Mouse (Mus musculus) gonadal fat pad, adult 2 months (tissue): ENCODE data around the gene Obscn. TPM values are rescaled to one million over a fixed set of nuclear protein-coding genes. Genes with fewer than 3 reads are reported as not detected.

Experiments used
- polyA plus RNA-seq: library from polyadenylated mRNA; depleted of rRNA; stranded (reverse); fragments of >200 nt; gene quantifications from 2 replicates; pipeline ENCODE4 v1.2.3, GENCODE M21; 2012; rRNA removed

The Obscn gene
- polyA plus RNA-seq, 1 experiment: 0.70 TPM

Other genes with a start within 250 kb of the Obscn start
- gene Zfp39, start 232.2 kb downstream of the Obscn start, polyA plus RNA-seq: 1.2 and 1.9 TPM in 2 replicates
- 0.03 TPM in 1 of 2 replicates, not detected in the other for gene Btnl10, start 218.5 kb downstream of the Obscn start, polyA plus RNA-seq
- gene Rnf187, start 197.5 kb downstream of the Obscn start, polyA plus RNA-seq: 163 and 165 TPM in 2 replicates
- 0.97 and 1.6 TPM in 2 replicates for gene Hist3h2ba, start 187.5 kb downstream of the Obscn start, polyA plus RNA-seq
- 20.3 and 21.6 TPM in 2 replicates for gene Hist3h2a, start 181.7 kb downstream of the Obscn start, polyA plus RNA-seq
- gene Trim17, start 181.7 kb downstream of the Obscn start, polyA plus RNA-seq: 0.39 and 1.3 TPM in 2 replicates
- gene Trim11, start 158.3 kb downstream of the Obscn start, polyA plus RNA-seq: 22.6 and 25.2 TPM in 2 replicates
- gene Iba57, start 27.3 kb upstream of the Obscn start, polyA plus RNA-seq: 4.0 and 4.2 TPM in 2 replicates
- 2.8 and 4.4 TPM in 2 replicates for gene Gjc2, start 46.8 kb upstream of the Obscn start, polyA plus RNA-seq
- gene Guk1, start 55.8 kb upstream of the Obscn start, polyA plus RNA-seq: 132 and 184 TPM in 2 replicates
- 47.7 and 62.4 TPM in 2 replicates for gene Mrpl55, start 66.1 kb upstream of the Obscn start, polyA plus RNA-seq
- 29.8 and 33.8 TPM in 2 replicates for gene 2310033P09Rik, start 71.9 kb upstream of the Obscn start, polyA plus RNA-seq
- gene Arf1, start 91.9 kb upstream of the Obscn start, polyA plus RNA-seq: 639 and 653 TPM in 2 replicates
- 0.14 and 0.20 TPM in 2 replicates for gene Wnt3a, start 154.3 kb upstream of the Obscn start, polyA plus RNA-seq
- gene Wnt9a, start 170.5 kb upstream of the Obscn start, polyA plus RNA-seq: 6.5 and 7.5 TPM in 2 replicates
- gene Prss38, start 239.3 kb upstream of the Obscn start, polyA plus RNA-seq: not detected in 2 replicates